Mouse (Mus musculus) megakaryocyte, embryonic 14.5 days (primary cell): Measurements from ENCODE around the gene Zgrf1. TPM values are rescaled to one million over a fixed set of nuclear protein-coding genes. Genes with fewer than 3 reads are reported as not detected.

Source experiments
- H3K27me3 ChIP-seq: replicated peaks from 2 replicates; pipeline ENCODE3; 2012; ENCODE audit warnings: inconsistent platforms
- H3K36me3 ChIP-seq: replicated peaks from 2 replicates; pipeline ENCODE3; 2012; ENCODE audit warnings: low read length, inconsistent platforms, mixed read lengths
- H3K4me1 ChIP-seq: 2 replicates; pipeline ENCODE4 v1.6.1; 2012; ENCODE audit warnings: inconsistent platforms
- H3K4me3 ChIP-seq: replicated peaks from 2 replicates; pipeline ENCODE3; 2012; ENCODE audit warnings: moderate library complexity, mild to moderate bottlenecking, inconsistent platforms
- H3K9me3 ChIP-seq: 2 replicates; pipeline ENCODE4 v1.6.1; 2012; ENCODE audit warnings: inconsistent platforms
- FLI1 ChIP-seq: IDR thresholded peaks from 2 replicates; pipeline ENCODE4 v1.6.1; 2012; ENCODE audit warnings: low read length, inconsistent platforms, mixed read lengths
- GATA1 ChIP-seq: IDR thresholded peaks from 3 replicates; pipeline ENCODE4 v1.6.1; 2012; ENCODE audit warnings: mixed read lengths, low read length, inconsistent platforms, borderline replicate concordance
- polyA plus RNA-seq: library from polyadenylated mRNA; stranded (reverse); fragments of >175 nt; gene quantifications from 2 replicates; pipeline ENCODE4 v1.2.3, GENCODE M21; 2012; ENCODE audit warnings: low replicate concordance; ENCODE audit not compliant: insufficient read depth

Gene Zgrf1
- polyA plus RNA-seq, 1 experiment, result 0.07 TPM

DNA sequence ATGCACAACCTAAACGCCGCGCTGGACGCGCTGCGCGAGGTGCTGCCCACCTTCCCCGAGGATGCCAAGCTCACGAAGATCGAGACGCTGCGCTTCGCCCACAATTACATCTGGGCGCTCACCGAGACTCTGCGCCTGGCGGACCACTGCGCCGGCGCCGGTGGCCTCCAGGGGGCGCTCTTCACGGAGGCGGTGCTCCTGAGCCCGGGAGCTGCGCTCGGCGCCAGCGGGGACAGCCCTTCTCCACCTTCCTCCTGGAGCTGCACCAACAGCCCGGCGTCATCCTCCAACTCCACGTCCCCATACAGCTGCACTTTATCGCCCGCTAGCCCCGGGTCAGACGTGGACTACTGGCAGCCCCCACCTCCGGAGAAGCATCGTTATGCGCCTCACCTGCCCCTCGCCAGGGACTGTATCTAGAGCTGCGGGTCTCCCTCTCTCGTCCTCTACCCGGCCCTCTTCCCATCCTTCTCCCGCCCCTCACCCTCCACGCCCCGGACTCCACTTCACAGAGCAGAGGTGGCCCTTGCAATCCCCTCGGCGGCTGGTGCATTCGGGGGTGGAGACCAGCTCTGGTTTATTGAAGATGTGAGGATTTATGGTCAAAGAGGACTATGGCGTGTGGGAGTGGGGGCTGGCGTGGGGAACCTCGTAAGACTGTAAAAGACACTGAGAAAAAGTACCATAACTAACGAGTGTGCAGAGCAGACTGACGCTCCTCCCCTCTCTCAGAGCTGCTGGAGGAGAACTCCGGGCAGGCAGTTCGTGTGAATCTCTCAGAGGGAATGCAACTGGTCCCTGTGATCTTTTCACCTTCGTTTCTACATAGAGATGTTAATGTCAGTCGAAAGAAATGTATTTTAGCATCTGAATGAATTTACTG is 81.1 kb downstream of the Zgrf1 start:
- no peak for TF ChIP-seq GATA1
- no peak for TF ChIP-seq FLI1
- Histone ChIP-seq H3K4me3 (peak overlapping the region; percentile 93), H3K9me3 (no peaks in the 10 kb centered on the region), H3K36me3 (no peaks in the 10 kb centered on the region), H3K4me1 (peaks cover 45% of the 10 kb centered on the region), H3K27me3 (peaks cover 94% of the 10 kb centered on the region)

DNA sequence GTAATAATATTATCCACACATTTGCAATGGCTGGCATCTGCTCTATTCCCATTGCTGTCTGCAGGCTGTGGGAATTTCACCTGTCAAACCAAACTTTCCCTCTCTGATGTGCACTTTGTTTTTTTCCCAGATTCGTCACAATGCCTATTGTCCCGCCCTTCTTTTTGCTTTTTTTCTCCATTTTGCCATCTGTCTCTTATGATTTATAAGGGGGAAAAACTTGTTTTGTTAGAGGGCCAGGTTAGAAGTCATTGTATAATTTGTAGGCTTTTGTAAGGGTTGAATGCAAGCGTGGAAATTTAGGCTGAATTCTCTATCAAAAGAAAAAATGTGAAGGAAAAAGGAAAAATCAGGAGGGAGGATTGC is 81.7 kb downstream of the Zgrf1 start:
- H3K36me3 ChIP-seq, result no peaks in the 10 kb centered on the region
- H3K4me3 ChIP-seq, result no peak overlapping the region
- H3K27me3 ChIP-seq, result peaks cover 94% of the 10 kb centered on the region
- H3K9me3 ChIP-seq, result no peaks in the 10 kb centered on the region
- TF ChIP-seq FLI1 (no peak), GATA1 (no peak)
- peaks cover 51% of the 10 kb centered on the region for H3K4me1 ChIP-seq

DNA sequence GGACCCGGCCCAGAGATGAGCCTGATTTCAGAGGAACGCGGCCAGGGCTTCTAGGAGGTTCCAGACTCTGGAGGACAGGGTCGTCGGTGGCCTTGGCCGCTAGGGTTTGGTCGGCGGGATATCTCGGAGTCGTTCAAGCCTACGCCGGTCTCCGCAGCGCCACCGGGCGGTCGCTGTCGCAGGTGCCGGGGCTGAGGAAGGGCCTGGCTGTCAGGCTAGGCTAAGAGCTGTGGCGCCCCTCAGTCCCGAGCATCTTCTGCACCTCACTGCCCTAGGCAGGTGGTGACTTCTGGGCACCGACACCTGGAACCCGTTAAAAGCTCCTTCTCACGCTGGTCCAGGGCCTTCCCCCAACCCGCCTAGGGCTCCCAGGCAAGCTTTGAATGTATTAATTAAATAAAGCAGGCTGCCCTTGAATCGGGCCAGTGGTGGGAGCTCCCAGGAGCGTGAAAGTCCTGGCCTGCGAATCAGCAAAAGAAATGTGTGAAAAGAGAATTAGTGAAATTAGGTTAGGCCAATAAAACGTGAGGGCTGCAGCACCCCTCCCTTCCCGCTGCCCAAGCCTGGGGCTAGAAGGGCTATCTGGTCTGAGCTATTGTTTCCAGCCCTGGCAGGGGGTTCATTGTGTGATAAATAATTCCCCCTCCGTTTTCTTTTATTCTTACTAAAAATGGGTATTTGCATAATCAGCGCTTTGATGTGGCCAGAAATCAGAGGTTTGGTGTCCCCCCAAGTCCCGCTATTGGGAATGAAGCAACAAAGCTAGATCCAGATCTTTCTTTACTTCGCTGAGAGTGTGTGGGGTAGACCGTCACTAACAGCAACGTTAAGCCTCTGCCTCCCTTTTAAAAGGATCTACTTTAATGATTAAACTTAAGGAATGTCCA is 86.8 kb downstream of the Zgrf1 start:
- no peaks in the 10 kb centered on the region for H3K9me3 ChIP-seq
- H3K4me3 ChIP-seq, result peak overlapping the region; percentile 69
- H3K27me3 ChIP-seq, result peaks cover 87% of the 10 kb centered on the region
- TF ChIP-seq GATA1, result no peak
- no peaks in the 10 kb centered on the region for H3K36me3 ChIP-seq
- H3K4me1 ChIP-seq, result peaks cover 8% of the 10 kb centered on the region; the same call in 1 of the 2 replicates

- no peaks in the 10 kb centered on the region for H3K9me3 ChIP-seq
- peaks cover 86% of the 10 kb centered on the region for H3K27me3 ChIP-seq
- TF ChIP-seq FLI1, result no peak
- no peak for TF ChIP-seq GATA1
Observed at GRCm38 (mm10) chr3:127640762-127641700, 87.7 kb downstream of the Zgrf1 start.

GRCm38 (mm10) chr3:127642211-127642610 is 88.9 kb downstream of the Zgrf1 start:
- peaks cover 82% of the 10 kb centered on the region for H3K27me3 ChIP-seq
- peaks cover 8% of the 10 kb centered on the region; the same call in 1 of the 2 replicates for H3K4me1 ChIP-seq
- TF ChIP-seq GATA1 (no peak), FLI1 (no peak)
- no peaks in the 10 kb centered on the region for H3K36me3 ChIP-seq
- H3K9me3 ChIP-seq, result no peaks in the 10 kb centered on the region
- no peak overlapping the region for H3K4me3 ChIP-seq

More at GRCm38 (mm10) chr3:127640762-127641700, 87.7 kb downstream of the Zgrf1 start:
- H3K4me3 ChIP-seq, result no peak overlapping the region
- no peaks in the 10 kb centered on the region for H3K36me3 ChIP-seq
- H3K4me1 ChIP-seq, result peaks cover 8% of the 10 kb centered on the region; the same call in 1 of the 2 replicates

DNA sequence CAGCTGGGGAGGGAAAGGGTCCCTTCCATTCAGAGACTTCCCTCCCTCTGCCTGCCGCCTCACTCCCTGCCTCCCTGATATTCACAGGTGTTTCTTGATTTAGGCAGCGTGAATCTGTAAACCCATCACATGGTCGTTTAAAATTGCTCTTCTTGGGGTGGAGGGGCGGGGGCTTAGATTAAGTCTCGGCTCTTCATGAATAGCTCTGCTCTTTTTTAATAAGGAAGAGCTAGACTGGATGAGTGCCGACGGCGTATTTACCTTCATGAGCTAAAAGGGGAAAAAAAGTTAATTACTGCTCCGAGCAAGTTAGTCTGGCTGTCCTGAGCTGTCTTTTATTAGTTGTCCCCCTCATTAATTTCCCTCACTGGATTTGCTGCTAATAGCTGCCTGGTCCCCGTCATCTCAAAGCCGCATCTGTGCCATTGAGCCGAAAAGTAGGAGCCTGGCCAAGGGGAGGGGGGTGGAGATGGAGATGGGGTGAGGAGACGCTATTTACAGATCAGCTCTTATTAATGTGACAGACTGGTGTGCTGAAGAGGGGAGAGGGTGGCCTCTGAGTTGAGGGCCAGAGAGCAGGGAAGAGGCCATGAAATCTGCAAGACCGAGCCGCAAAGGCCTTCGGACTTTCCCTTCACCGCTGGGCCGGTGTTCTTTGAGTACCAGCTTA is 93.0 kb downstream of the Zgrf1 start:
- Histone ChIP-seq H3K4me1 (no peaks in the 10 kb centered on the region), H3K9me3 (no peaks in the 10 kb centered on the region), H3K36me3 (no peaks in the 10 kb centered on the region), H3K27me3 (peaks cover 47% of the 10 kb centered on the region), H3K4me3 (no peak overlapping the region)
- TF ChIP-seq GATA1, result no peak
- no peak for TF ChIP-seq FLI1

DNA sequence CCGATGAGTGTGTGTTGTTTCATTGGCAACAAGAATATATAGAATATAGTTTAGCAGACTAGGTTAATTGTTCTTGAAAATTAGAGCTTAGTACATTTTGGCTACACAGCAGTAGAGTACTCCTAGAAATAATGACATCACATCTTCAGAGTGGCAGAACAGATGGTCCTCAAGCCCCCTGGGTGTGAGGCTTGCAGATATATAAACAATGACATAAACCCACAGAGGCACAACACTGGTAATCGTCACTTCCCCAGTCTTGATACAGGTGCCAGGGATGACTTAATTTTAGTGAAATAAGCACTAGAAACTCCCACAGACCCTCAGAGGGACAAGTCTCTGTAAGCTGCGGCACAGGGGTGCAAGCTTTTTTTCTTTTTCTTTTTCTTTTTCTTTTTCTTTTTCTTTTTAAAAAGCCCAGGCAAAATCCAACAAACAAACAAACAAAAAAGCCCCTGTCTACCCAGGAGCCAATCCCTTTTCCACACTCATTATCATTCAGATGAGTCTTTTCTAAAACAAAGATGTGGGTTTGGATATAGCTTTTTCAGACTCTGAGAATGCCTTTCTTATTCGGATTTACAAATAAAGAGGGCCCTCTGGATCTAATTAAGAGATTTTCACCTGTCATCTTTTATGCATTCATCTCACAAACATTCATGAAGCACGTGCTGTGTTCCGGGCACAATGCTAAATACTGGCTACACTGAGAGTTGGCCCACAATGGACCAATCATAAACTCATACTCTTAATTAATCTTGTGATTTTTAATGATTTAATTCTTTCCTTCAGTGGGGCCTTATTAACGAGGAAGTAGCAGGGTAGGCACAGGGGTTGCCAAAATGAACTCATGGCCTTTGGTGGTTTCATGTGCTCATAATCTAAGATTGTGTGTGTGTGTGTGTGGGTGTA is 98.7 kb downstream of the Zgrf1 start:
- Histone ChIP-seq H3K4me3 (no peak overlapping the region), H3K36me3 (no peaks in the 10 kb centered on the region), H3K9me3 (no peaks in the 10 kb centered on the region)

GRCm38 (mm10) chr3:127660712-127661111 is 107.4 kb downstream of the Zgrf1 start:
- TF ChIP-seq FLI1 (no peak), GATA1 (no peak)
- no peaks in the 10 kb centered on the region for H3K9me3 ChIP-seq
- H3K4me3 ChIP-seq, result no peak overlapping the region
- H3K27me3 ChIP-seq, result peaks cover 3% of the 10 kb centered on the region
- no peaks in the 10 kb centered on the region for H3K4me1 ChIP-seq
- H3K36me3 ChIP-seq, result no peaks in the 10 kb centered on the region

More for the DNA sequence above, 98.7 kb downstream of the Zgrf1 start:
- TF ChIP-seq FLI1 (no peak), GATA1 (no peak)
- no peaks in the 10 kb centered on the region for H3K4me1 ChIP-seq
- H3K27me3 ChIP-seq, result peaks cover 7% of the 10 kb centered on the region
